Mouse (Mus musculus): ENCODE results near the gene Cyp2f2. TPM values are rescaled to one million over a fixed set of nuclear protein-coding genes. Genes with fewer than 3 reads are reported as not detected.
A peak's percentile ranks its signal among the peaks of the same experiment; 100 is the strongest.

Gene Cyp2f2
- polyA plus RNA-seq, 1 experiment, result 5.3 TPM

DNA sequence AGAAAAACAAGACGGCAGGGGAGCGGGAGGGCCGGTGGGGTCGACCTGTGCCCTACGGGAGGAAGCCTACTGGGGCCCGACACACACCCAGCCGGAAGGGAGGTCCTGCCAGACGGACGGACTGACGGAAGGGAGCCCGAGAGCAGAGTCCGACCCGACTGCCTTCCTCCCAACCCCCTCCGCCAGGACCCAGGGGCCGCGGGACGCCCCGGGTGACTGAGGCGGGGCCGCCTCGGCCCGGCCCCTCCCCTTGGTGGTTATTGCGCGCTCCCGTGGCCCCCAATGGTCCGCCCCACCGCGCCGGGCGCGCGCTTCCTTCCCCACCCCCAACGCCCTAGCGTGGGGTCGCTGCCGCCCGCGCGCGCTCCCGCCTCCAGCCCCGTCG is 46.5 kb downstream of the Cyp2f2 start:
- Histone ChIP-seq H3K27me3 (replicated peaks; ENCODE audit: control insufficient read depth, insufficient read depth, low read length) (no peaks in the 10 kb centered on the region), H3K36me3 (ENCODE audit: control insufficient read depth, insufficient read depth, low read length) (no peaks in the 10 kb centered on the region; the same call in 1 of the 2 replicates), H3K4me3 (ENCODE audit: insufficient read depth, low read depth, low read length) (peak overlapping the region; percentile 93), H3K27ac (ENCODE audit: insufficient read depth, low read depth, low read length) (peak overlapping the region; percentile 97), H3K4me1 (ENCODE audit: control insufficient read depth, insufficient read depth, low read length) (peaks cover 34% of the 10 kb centered on the region)
- peak; percentile 96 for DNase-seq
- TF ChIP-seq POLR2A (IDR thresholded peaks at IDR 0.05; ENCODE audit: low read depth, low read length), result peak; percentile 54
- no peak for TF ChIP-seq CTCF (conservative IDR thresholded peaks at IDR 0.05; ENCODE audit: insufficient read depth, insufficient read length, low read depth, low read length)
- WGBS, result under 1% methylated on average over 43 of the region's 43 CpGs

DNA sequence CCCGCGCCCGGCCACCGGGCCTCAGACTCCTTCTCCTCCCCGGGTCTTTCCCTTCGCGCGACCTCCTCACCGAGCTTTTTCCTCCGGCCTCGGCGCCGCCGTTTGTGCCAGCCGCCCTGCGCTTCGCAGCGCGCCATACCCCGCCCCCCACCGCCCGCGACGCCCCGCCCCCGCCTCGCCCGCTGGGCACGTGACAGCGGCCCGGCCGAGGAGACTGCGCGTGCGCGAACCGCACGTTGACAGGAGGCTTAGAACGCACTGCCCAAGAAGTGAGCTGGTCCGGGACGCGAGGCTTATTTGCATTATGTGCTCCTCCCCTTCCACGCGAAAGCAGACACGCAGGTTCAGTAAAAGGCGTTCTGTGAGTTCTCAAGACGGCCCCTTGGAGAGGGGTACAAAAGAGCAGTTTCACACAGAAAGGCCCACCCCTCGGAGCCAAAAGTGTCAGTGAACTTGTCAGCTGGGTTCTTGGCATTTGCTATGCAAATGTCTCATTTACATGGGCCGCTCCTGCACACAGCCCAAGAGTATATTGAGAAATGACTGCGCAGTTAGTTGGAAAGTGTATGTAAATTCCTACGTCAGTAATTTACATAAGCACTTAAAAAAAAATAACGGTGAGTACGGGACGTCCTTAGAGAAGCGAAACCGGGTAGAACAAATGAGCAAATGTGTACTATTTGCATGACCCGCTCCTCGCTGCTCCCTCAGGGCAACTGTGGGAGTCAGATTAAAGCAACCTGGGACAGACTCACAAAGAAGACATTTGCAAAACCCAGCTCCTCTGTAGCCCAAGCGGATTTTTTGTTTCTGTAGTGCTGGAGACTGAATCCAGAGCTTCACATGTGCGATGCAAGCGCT is 47.1 kb downstream of the Cyp2f2 start, which contains the start of gene Egln2:
Gene Egln2 (minus strand): TSS at position 189 of the 861 bp plus-strand sequence.
- H3K36me3 ChIP-seq (ENCODE audit: control insufficient read depth, insufficient read depth, low read length), result no peaks in the 10 kb centered on the region; the same call in 1 of the 2 replicates
- H3K27ac ChIP-seq (ENCODE audit: insufficient read depth, low read depth, low read length), result peak within 1 kb of the TSS; percentile 97
- under 1% methylated on average over 61 of the region's 61 CpGs for WGBS
- peaks cover 30% of the 10 kb centered on the region for H3K4me1 ChIP-seq (ENCODE audit: control insufficient read depth, insufficient read depth, low read length)
- H3K4me3 ChIP-seq (ENCODE audit: insufficient read depth, low read depth, low read length), result peak within 1 kb of the TSS; percentile 93
- TF ChIP-seq POLR2A (IDR thresholded peaks at IDR 0.05; ENCODE audit: low read depth, low read length) (peak; percentile 58), CTCF (conservative IDR thresholded peaks at IDR 0.05; ENCODE audit: insufficient read depth, insufficient read length, low read depth, low read length) (no peak)
- no peaks in the 10 kb centered on the region for H3K27me3 ChIP-seq (replicated peaks; ENCODE audit: control insufficient read depth, insufficient read depth, low read length)
- DNase-seq, result peak; percentile 98

DNA sequence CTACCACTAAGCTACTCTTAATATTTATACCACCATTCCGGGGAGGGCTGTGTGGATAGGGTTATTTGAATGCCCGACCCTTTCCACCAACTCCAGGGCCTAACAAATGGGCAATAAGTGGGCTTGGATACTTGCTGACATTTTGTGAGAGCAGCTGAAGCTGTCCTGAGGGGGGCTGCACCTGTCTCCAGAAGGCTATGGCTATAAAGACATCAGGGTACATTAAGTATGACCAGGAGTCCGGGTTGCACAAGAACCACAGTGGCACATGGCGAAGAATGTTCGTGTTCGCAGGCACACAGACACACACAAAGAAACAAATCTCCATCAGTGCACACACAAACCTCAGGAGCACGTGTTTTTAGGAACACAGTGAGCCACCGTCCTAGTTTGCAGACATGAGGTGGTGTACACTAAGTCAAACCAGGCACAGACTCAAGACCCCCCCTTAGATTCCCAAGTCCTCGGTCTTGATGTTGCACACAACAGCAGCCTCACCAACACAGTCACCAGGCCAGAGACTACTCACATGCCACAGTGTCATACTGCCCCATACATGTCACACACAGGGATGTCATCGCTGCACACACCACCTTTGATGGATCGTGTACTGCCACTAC is 47.9 kb downstream of the Cyp2f2 start:
- TF ChIP-seq POLR2A (IDR thresholded peaks at IDR 0.05; ENCODE audit: low read depth, low read length), result no peak
- no peak for TF ChIP-seq CTCF (conservative IDR thresholded peaks at IDR 0.05; ENCODE audit: insufficient read depth, insufficient read length, low read depth, low read length)
- no peaks in the 10 kb centered on the region for H3K27me3 ChIP-seq (replicated peaks; ENCODE audit: control insufficient read depth, insufficient read depth, low read length)
- H3K4me1 ChIP-seq (ENCODE audit: control insufficient read depth, insufficient read depth, low read length), result peaks cover 30% of the 10 kb centered on the region
- DNase-seq, result no peak
- peak overlapping the region; percentile 46 for H3K4me3 ChIP-seq (ENCODE audit: insufficient read depth, low read depth, low read length)
- peak overlapping the region; percentile 81 for H3K27ac ChIP-seq (ENCODE audit: insufficient read depth, low read depth, low read length)
- 63% methylated on average over 11 of the region's 11 CpGs for WGBS
- H3K36me3 ChIP-seq (ENCODE audit: control insufficient read depth, insufficient read depth, low read length), result peaks cover 2% of the 10 kb centered on the region

DNA sequence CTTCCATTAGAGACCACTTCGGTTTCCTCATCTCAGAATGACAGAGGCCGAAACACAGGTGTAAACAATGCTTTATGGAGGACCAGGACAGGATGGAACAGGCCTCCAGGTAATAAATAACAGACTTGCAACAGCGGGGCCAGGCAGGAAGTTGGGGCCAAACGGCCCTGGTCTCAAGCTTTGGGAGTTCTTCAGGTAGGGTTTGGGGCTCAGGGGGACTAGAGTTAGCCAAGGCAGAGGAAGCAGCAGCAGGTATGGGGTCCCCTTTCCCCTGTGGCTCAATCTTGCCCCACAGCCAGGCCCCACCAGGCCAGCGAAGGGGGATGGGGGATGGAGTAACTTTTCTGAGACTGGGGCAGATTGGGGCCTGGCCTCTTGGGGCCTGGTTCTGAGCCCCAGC is 48.7 kb downstream of the Cyp2f2 start:
- 54% methylated on average over 5 of the region's 5 CpGs for WGBS
- Histone ChIP-seq H3K36me3 (ENCODE audit: control insufficient read depth, insufficient read depth, low read length) (peaks cover 3% of the 10 kb centered on the region), H3K4me3 (ENCODE audit: insufficient read depth, low read depth, low read length) (no peak overlapping the region; the same call in 1 of the 2 replicates), H3K4me1 (ENCODE audit: control insufficient read depth, insufficient read depth, low read length) (peaks cover 26% of the 10 kb centered on the region), H3K27ac (ENCODE audit: insufficient read depth, low read depth, low read length) (peak overlapping the region; percentile 21; the same call in 1 of the 2 replicates), H3K27me3 (replicated peaks; ENCODE audit: control insufficient read depth, insufficient read depth, low read length) (no peaks in the 10 kb centered on the region)
- TF ChIP-seq POLR2A (IDR thresholded peaks at IDR 0.05; ENCODE audit: low read depth, low read length) (no peak), CTCF (conservative IDR thresholded peaks at IDR 0.05; ENCODE audit: insufficient read depth, insufficient read length, low read depth, low read length) (no peak)
- DNase-seq, result peak; percentile 55

DNA sequence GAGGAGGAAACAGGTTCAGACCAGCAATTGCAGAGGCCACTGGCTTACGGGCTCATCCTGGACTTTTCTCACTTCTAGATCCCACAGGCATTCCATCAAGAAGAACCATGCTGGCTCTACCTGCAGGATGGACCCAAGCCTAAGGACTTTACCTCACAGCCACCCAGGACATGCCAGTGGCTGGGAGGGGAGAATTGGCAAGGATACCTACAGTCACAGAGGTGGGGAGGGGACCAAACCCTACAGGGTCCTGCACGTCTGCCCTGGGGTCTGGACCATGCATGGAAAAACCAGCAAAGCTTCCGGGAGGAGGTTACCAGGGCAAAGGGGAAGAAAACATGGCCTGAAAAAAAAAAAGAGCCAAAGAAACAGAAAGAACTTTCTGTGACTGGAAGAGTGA is 51.3 kb downstream of the Cyp2f2 start:
- 89% methylated on average over 3 of the region's 3 CpGs for WGBS

DNA sequence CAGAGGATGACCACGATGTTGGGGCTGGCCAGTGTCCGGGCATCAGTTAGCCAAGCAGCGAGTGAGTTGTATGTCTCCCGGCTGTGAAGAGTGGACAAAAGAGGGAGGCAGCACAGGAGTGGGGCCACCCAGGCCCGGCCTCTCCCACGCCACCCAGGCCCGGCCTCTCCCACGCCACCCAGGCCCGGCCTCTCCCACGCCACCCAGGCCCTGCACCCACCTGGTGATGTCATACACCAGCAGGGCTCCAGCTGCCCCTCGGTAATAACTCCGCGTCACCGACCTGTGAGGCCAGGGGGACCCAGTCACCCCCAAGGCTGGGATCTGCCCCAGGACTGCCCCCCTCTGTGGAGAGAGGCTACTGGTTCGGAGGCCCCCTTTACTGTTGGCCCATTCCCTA is 54.8 kb downstream of the Cyp2f2 start:
- no peak for DNase-seq
- WGBS, result 88% methylated on average over 15 of the region's 15 CpGs
- Histone ChIP-seq H3K4me3 (ENCODE audit: insufficient read depth, low read depth, low read length) (no peak overlapping the region), H3K36me3 (ENCODE audit: control insufficient read depth, insufficient read depth, low read length) (peaks cover 3% of the 10 kb centered on the region), H3K27me3 (replicated peaks; ENCODE audit: control insufficient read depth, insufficient read depth, low read length) (no peaks in the 10 kb centered on the region), H3K27ac (ENCODE audit: insufficient read depth, low read depth, low read length) (no peak overlapping the region), H3K4me1 (ENCODE audit: control insufficient read depth, insufficient read depth, low read length) (peaks cover 2% of the 10 kb centered on the region; the same call in 1 of the 2 replicates)
- TF ChIP-seq POLR2A (IDR thresholded peaks at IDR 0.05; ENCODE audit: low read depth, low read length), result no peak
- TF ChIP-seq CTCF (conservative IDR thresholded peaks at IDR 0.05; ENCODE audit: insufficient read depth, insufficient read length, low read depth, low read length), result no peak

More for the DNA sequence above, 51.3 kb downstream of the Cyp2f2 start:
- TF ChIP-seq POLR2A (IDR thresholded peaks at IDR 0.05; ENCODE audit: low read depth, low read length) (no peak), CTCF (conservative IDR thresholded peaks at IDR 0.05; ENCODE audit: insufficient read depth, insufficient read length, low read depth, low read length) (no peak)
- Histone ChIP-seq H3K4me3 (ENCODE audit: insufficient read depth, low read depth, low read length) (no peak overlapping the region), H3K36me3 (ENCODE audit: control insufficient read depth, insufficient read depth, low read length) (peaks cover 3% of the 10 kb centered on the region), H3K27ac (ENCODE audit: insufficient read depth, low read depth, low read length) (no peak overlapping the region), H3K4me1 (ENCODE audit: control insufficient read depth, insufficient read depth, low read length) (peaks cover 14% of the 10 kb centered on the region), H3K27me3 (replicated peaks; ENCODE audit: control insufficient read depth, insufficient read depth, low read length) (no peaks in the 10 kb centered on the region)
- DNase-seq, result no peak

DNA sequence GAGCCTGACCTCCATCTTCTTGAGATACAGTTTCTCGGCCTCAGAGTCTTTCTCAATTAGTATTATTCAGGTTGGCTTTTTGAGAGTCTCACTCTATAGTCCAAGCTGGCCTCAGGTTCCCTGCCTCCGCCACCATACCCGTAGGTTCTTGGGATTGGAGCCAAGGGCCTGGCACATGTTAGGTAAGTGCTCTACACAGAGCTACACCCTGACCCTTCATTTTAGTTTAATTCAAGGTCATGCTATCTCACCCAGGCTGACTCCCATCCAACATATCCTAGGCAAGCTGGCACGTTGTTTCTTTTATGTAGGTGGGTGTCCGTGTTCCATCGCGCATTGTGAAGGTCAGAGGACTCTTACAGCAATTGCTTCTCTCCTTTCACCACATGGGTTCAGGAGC is 55.2 kb downstream of the Cyp2f2 start:
- TF ChIP-seq POLR2A (IDR thresholded peaks at IDR 0.05; ENCODE audit: low read depth, low read length) (no peak), CTCF (conservative IDR thresholded peaks at IDR 0.05; ENCODE audit: insufficient read depth, insufficient read length, low read depth, low read length) (no peak)
- DNase-seq, result no peak
- 74% methylated on average over 7 of the region's 7 CpGs for WGBS
- Histone ChIP-seq H3K27ac (ENCODE audit: insufficient read depth, low read depth, low read length) (no peak overlapping the region), H3K27me3 (replicated peaks; ENCODE audit: control insufficient read depth, insufficient read depth, low read length) (no peaks in the 10 kb centered on the region), H3K36me3 (ENCODE audit: control insufficient read depth, insufficient read depth, low read length) (peaks cover 3% of the 10 kb centered on the region), H3K4me1 (ENCODE audit: control insufficient read depth, insufficient read depth, low read length) (peaks cover 6% of the 10 kb centered on the region; the same call in 1 of the 2 replicates), H3K4me3 (ENCODE audit: insufficient read depth, low read depth, low read length) (no peak overlapping the region)
